Mouse (Mus musculus): ENCODE measurements around the gene Auts2. TPM values are rescaled to one million over a fixed set of nuclear protein-coding genes. Genes with fewer than 3 reads are reported as not detected.

Auts2 gene
- polyA plus RNA-seq, 1 experiment from 2014 or later: 70.9 TPM

DNA sequence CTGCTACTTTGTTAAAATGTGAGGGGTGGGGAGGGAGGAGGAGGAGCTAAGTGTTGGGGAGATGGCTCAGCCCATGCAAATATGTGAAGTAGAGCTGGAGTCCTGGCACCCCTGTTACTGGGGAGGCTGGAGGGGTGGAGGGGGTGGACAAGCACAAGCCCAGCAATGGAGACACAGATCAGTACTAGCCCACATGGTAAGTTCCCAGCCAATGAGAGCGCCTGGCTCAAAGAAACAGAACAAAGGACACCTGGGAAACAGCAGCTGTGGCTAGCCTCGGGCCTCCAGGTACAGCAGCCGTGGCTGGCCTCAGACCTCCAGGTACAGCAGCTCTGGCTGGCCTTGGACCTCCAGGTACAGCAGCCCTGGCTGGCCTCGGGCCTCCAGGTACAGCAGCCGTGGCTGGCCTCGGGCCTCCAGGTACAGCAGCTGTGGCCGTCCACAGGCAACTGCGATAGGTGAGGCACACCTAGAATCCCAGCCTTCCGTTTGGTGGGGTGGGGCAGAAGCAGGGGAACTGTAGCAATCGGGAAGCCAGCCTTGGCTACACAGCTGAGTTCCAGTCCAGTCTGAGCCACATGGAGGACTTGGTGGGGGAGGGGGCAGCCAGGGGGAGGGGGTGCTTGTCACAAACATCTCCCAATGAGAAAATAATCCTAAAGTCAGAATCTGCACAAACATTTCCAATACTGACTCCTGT, 1046.5 kb downstream of the Auts2 start:
- WGBS: 97% methylated on average over 10 of the region's 10 CpGs

DNA sequence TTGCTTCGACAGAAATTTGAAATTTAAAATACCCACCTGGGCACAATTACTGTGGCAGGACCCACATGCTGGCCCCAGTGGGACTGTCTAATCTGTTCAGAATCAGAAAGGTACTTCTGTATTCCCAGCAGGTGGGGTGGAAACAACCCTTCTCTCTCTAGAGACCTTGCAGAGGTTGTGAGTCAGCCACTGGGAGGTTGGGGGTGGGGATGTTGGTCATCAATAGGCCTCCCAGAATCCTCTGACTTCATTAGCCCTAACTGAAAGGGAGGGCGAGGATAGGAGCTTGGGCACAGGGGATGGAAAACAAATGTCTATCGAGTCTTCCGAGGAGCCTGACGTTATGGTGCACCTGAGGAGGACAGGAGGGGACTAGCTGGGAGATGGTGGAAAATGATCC, 1048.6 kb downstream of the Auts2 start:
- H3K4me2 ChIP-seq: no peak overlapping the region
- no peaks in the 10 kb centered on the region for H3K27me3 ChIP-seq (replicated peaks)
- no peak overlapping the region for H3K9ac ChIP-seq
- no peaks in the 10 kb centered on the region for H3K36me3 ChIP-seq (replicated peaks)
- peaks cover 10% of the 10 kb centered on the region; the same call in 1 of the 2 replicates for H3K4me1 ChIP-seq
- no peak overlapping the region for H3K27ac ChIP-seq
- H3K9me3 ChIP-seq: no peaks in the 10 kb centered on the region
- WGBS: 74% methylated on average over 5 of the region's 5 CpGs
- ATAC-seq (replicated peaks): no peak
- no peak overlapping the region for H3K4me3 ChIP-seq

More for the DNA sequence above, 1046.5 kb downstream of the Auts2 start:
- Histone ChIP-seq H3K9ac (no peak overlapping the region), H3K9me3 (no peaks in the 10 kb centered on the region), H3K4me1 (peaks cover 17% of the 10 kb centered on the region; the same call in 1 of the 2 replicates), H3K36me3 (replicated peaks) (no peaks in the 10 kb centered on the region), H3K4me2 (no peak overlapping the region), H3K4me3 (no peak overlapping the region), H3K27me3 (replicated peaks) (no peaks in the 10 kb centered on the region), H3K27ac (no peak overlapping the region)
- peak; percentile 37; the same call in 1 of the 2 replicates for ATAC-seq (replicated peaks)

DNA sequence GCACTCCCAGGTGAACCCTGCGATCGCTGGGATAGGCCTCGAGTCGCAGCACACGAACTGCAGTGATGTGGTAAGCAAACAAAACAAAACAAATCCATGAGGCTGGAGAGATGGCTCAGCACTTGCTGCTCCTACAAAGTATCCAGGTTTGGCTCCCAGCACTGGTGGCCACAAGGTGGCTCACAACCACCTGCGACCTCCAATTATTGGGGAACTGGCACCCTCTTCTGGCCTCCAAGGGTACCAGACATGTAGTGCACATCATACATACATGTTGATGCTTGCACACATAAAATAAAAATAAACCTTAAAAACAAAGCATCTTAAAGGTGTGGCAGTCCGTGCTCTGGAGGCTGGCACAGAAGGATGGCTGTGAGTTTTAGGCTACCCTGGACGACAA, 1050.6 kb downstream of the Auts2 start:
- 86% methylated on average over 8 of the region's 8 CpGs for WGBS
- H3K9ac ChIP-seq: no peak overlapping the region
- H3K36me3 ChIP-seq (replicated peaks): no peaks in the 10 kb centered on the region
- no peak for ATAC-seq (replicated peaks)
- H3K9me3 ChIP-seq: no peaks in the 10 kb centered on the region
- H3K4me1 ChIP-seq: peaks cover 9% of the 10 kb centered on the region; the same call in 1 of the 2 replicates
- H3K4me2 ChIP-seq: no peak overlapping the region
- no peak overlapping the region for H3K4me3 ChIP-seq
- no peak overlapping the region for H3K27ac ChIP-seq
- H3K27me3 ChIP-seq (replicated peaks): no peaks in the 10 kb centered on the region

DNA sequence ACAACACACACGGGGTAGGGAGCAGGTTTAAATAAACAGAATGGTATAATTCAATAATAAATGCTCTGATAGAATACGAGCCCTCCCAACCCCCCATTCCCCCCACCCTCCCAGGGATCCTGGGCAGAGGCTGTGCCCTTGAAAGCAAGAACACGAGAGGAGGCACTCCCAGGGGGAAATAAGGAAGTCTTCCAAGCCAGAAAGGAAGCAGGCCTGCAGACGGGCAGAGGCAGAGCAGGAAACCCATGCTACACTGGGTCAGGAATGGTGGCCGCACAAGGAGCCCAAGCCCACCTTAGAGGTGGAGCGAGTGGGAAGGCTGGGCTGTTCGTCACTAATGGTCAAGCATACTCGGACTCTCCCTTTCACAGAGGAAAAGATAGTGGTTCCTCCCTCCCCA, 1051.3 kb downstream of the Auts2 start:
- peaks cover 11% of the 10 kb centered on the region; the same call in 1 of the 2 replicates for H3K4me1 ChIP-seq
- no peak overlapping the region for H3K27ac ChIP-seq
- no peak overlapping the region for H3K4me3 ChIP-seq
- H3K4me2 ChIP-seq: no peak overlapping the region
- no peaks in the 10 kb centered on the region for H3K9me3 ChIP-seq
- ATAC-seq (replicated peaks): no peak
- WGBS: 71% methylated on average over 8 of the region's 8 CpGs
- no peak overlapping the region for H3K9ac ChIP-seq
- H3K27me3 ChIP-seq (replicated peaks): no peaks in the 10 kb centered on the region
- H3K36me3 ChIP-seq (replicated peaks): no peaks in the 10 kb centered on the region

- no peak for ATAC-seq (replicated peaks)
- H3K27ac ChIP-seq: no peak overlapping the region
- H3K4me2 ChIP-seq: no peak overlapping the region
- H3K4me3 ChIP-seq: no peak overlapping the region
- WGBS: 81% methylated on average over 2 of the region's 2 CpGs
- no peaks in the 10 kb centered on the region for H3K27me3 ChIP-seq (replicated peaks)
- no peaks in the 10 kb centered on the region for H3K36me3 ChIP-seq (replicated peaks)
- peaks cover 11% of the 10 kb centered on the region; the same call in 1 of the 2 replicates for H3K4me1 ChIP-seq
- H3K9ac ChIP-seq: no peak overlapping the region
- no peaks in the 10 kb centered on the region for H3K9me3 ChIP-seq
Measured at GRCm38 (mm10) chr5:131490811-131491210, 1052.3 kb downstream of the Auts2 start.

DNA sequence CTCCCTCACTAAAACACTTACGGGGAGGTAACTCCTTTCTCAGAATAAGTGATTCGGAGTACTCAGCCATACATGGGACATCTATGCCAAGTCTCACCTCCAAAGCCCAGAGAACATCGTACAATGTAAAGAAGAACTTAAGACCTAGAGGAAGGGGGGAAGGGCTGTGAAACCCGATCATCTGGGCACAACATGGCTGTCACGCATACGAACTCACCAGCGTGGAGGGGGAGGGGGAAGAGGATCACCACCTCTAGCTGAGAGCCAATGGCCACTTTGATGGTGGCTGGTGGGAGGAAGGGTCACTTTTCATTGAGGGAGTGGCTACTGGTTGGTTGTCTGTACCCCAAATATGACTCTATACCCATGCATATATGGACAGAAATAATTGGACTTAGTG, 1053.3 kb downstream of the Auts2 start:
- Histone ChIP-seq H3K9ac (no peak overlapping the region), H3K4me2 (no peak overlapping the region), H3K27me3 (replicated peaks) (no peaks in the 10 kb centered on the region), H3K4me1 (peaks cover 11% of the 10 kb centered on the region; the same call in 1 of the 2 replicates), H3K36me3 (replicated peaks) (no peaks in the 10 kb centered on the region), H3K27ac (no peak overlapping the region), H3K4me3 (no peak overlapping the region), H3K9me3 (no peaks in the 10 kb centered on the region)
- ATAC-seq (replicated peaks): no peak
- WGBS: 88% methylated on average over 7 of the region's 7 CpGs

DNA sequence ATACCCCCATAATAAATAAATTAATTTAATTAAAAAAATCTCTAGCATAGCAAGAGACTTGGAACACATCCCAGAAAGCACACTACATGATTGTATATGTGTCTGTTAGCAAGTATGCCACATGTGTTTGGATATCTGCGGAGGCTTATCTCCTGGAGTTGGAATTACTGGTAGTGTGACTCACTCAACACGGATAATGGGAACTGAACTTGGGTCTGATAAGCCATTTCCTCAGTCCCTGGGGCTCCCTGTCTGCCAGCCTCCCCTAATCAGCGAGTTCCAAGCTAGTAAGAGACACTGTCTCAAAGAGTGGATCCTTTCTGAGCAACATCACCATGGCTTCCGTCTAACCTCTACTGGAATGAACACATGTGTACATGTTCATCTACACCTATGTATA, 1056.6 kb downstream of the Auts2 start:
- no peak for ATAC-seq (replicated peaks)
- Histone ChIP-seq H3K9ac (no peak overlapping the region), H3K4me2 (no peak overlapping the region), H3K4me1 (peaks cover 4% of the 10 kb centered on the region; the same call in 1 of the 2 replicates), H3K36me3 (replicated peaks) (no peaks in the 10 kb centered on the region), H3K9me3 (no peaks in the 10 kb centered on the region), H3K27ac (no peak overlapping the region), H3K27me3 (replicated peaks) (no peaks in the 10 kb centered on the region), H3K4me3 (no peak overlapping the region)
- WGBS: 86% methylated on average over 4 of the region's 4 CpGs

- peaks cover 23% of the 10 kb centered on the region for H3K36me3 ChIP-seq (replicated peaks)
Measured at GRCm38 (mm10) chr5:131475278-131475677, 1067.9 kb downstream of the Auts2 start.

DNA sequence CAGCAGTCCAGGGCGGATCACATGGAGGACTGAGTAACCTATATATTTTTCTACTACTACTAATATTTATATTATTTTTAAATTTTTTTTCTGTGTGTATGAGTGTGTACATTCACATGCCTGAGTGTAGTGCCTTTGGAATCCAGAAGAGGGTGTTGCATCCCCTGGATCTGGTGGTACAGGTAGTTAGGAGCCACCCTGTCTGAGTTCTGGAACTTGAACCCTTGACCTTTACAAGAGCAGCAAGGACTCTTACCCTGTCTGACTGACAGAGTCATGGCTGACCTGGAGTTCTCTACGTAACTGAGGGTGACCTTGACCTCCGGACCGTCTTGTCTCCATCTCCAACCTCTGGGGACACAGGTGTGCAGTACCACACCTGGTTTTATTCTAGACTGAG, 1074.5 kb downstream of the Auts2 start:
- ATAC-seq (replicated peaks): no peak
- Histone ChIP-seq H3K27me3 (replicated peaks) (no peaks in the 10 kb centered on the region), H3K9me3 (no peaks in the 10 kb centered on the region), H3K9ac (no peak overlapping the region), H3K4me1 (no peaks in the 10 kb centered on the region), H3K4me2 (no peak overlapping the region), H3K4me3 (no peak overlapping the region), H3K27ac (no peak overlapping the region), H3K36me3 (replicated peaks) (peaks cover 17% of the 10 kb centered on the region)
- WGBS: 92% methylated on average over 4 of the region's 4 CpGs

More at GRCm38 (mm10) chr5:131475278-131475677, 1067.9 kb downstream of the Auts2 start:
- no peaks in the 10 kb centered on the region for H3K27me3 ChIP-seq (replicated peaks)
- no peak overlapping the region for H3K4me2 ChIP-seq
- no peak overlapping the region for H3K4me3 ChIP-seq
- ATAC-seq (replicated peaks): no peak
- no peak overlapping the region for H3K9ac ChIP-seq
- no peaks in the 10 kb centered on the region for H3K4me1 ChIP-seq
- H3K9me3 ChIP-seq: no peaks in the 10 kb centered on the region
- no peak overlapping the region for H3K27ac ChIP-seq

DNA sequence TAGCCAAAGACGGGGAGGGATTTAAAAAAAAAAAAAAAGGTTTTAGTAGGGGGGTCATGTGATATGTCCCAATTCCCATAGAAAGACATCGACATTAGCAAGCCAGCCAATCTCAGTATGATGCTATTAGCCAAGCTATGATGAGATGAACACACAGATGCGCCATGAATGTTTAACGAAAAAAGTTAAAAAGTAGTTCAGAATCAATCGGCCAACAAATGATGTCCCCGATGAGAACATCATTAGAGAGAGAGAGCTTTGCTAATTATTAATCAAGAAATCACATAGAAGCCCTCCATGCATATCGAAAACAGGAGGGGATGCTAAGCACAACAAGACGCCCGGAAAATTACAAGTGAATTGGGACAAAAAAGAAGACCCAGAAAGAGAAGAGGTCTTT, 1077.0 kb downstream of the Auts2 start:
- no peak for ATAC-seq (replicated peaks)

DNA sequence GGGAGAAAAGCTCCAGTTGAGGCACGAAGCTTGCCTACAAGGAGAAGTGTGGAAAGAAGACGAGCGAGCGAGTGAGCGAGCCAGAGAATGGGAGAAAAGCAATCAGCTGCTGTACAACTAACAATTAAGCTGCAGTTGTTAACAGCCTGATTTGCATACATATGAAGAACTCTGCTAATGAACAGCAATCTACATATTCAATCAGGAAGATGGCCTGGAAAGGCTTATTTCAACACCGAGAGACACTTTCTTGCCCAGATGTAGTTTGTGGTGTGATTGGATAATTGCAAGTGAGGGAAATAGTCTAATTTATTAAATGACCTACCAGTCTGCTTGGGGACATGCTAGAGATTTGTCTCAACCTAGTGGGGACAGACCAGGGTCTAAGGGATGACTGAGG, 1079.7 kb downstream of the Auts2 start:
- peak overlapping the region; percentile 12; the same call in 1 of the 2 replicates for H3K27ac ChIP-seq
- ATAC-seq (replicated peaks): no peak
- H3K27me3 ChIP-seq (replicated peaks): no peaks in the 10 kb centered on the region
- 64% methylated on average over 6 of the region's 6 CpGs for WGBS
- H3K4me2 ChIP-seq: no peak overlapping the region
- H3K9ac ChIP-seq: no peak overlapping the region
- no peaks in the 10 kb centered on the region for H3K9me3 ChIP-seq
- H3K4me1 ChIP-seq: peaks cover 6% of the 10 kb centered on the region; the same call in 1 of the 2 replicates
- H3K36me3 ChIP-seq (replicated peaks): peaks cover 24% of the 10 kb centered on the region
- no peak overlapping the region for H3K4me3 ChIP-seq

More for the DNA sequence above, 1077.0 kb downstream of the Auts2 start:
- no peak overlapping the region for H3K27ac ChIP-seq
- no peaks in the 10 kb centered on the region for H3K27me3 ChIP-seq (replicated peaks)
- H3K9ac ChIP-seq: no peak overlapping the region
- H3K36me3 ChIP-seq (replicated peaks): peaks cover 15% of the 10 kb centered on the region
- H3K9me3 ChIP-seq: no peaks in the 10 kb centered on the region
- H3K4me1 ChIP-seq: no peaks in the 10 kb centered on the region
- H3K4me2 ChIP-seq: no peak overlapping the region
- WGBS: 89% methylated on average over 9 of the region's 9 CpGs
- H3K4me3 ChIP-seq: no peak overlapping the region

GRCm38 (mm10) chr5:131459951-131460350, 1083.2 kb downstream of the Auts2 start:
- Histone ChIP-seq H3K27ac (no peak overlapping the region), H3K9ac (no peak overlapping the region), H3K9me3 (no peaks in the 10 kb centered on the region), H3K27me3 (replicated peaks) (no peaks in the 10 kb centered on the region), H3K4me3 (no peak overlapping the region), H3K4me2 (no peak overlapping the region), H3K36me3 (replicated peaks) (peaks cover 25% of the 10 kb centered on the region), H3K4me1 (peaks cover 13% of the 10 kb centered on the region)
- 61% methylated on average over 6 of the region's 6 CpGs for WGBS
- ATAC-seq (replicated peaks): no peak

DNA sequence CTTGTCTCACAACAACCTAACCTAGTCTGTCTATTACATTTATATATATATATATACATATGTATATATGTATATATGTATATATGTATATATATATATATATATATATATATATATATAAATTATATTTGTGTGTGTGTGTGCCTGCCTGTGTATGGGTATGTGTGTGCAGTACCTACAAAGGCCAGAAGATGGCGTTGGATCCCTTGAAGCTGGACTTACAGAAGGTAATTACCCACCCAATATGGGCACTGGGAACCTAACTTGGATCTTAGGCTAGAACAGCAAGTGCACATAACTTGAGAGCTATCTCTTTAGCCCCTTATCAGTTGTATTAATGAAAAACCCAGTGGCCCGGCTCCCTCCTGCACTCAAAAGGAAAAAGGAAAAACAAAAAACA, 1083.6 kb downstream of the Auts2 start:
- no peak overlapping the region for H3K4me3 ChIP-seq
- no peak overlapping the region for H3K9ac ChIP-seq
- ATAC-seq (replicated peaks): no peak
- H3K4me2 ChIP-seq: no peak overlapping the region
- H3K27me3 ChIP-seq (replicated peaks): no peaks in the 10 kb centered on the region
- H3K36me3 ChIP-seq (replicated peaks): peaks cover 22% of the 10 kb centered on the region
- H3K27ac ChIP-seq: no peak overlapping the region
- H3K4me1 ChIP-seq: peaks cover 13% of the 10 kb centered on the region
- no peaks in the 10 kb centered on the region for H3K9me3 ChIP-seq
- WGBS: 81% methylated on average over 2 of the region's 2 CpGs
